Mouse (Mus musculus): ENCODE data around the gene Ccdc110.

The Ccdc110 gene

DNA sequence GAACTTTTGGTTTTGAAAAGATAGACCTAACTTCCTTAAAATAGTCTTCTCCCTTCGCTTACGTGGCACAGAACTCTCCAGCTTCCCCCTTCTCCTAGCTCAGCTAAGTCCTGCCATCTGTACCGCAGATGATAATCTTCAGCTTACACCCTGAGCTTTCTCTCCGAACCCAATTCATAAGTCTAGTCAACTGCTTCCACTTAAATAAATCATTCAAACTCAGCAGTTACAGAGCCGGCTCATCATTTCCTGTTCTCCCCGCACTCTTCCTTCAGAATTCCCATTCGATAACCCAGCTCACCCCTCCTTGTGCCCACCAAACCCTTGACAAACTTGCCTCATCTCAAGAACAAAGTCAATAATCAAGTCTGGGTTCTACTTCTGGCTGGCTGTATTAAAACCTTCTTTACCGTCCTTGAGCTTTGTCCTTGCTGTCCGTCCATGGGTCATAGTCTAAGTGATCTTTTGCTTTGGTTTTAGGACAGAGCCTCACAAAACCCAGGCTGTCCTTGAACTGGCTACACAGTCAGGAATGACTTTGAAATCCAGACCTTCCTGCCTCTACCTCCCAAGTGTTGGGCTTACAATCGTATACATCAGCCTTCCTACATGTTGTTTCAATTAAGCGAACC lies 41.5 kb downstream of the Ccdc110 start:
- DNase-seq (ENCODE audit: low read depth, low spot score), result no peak

GRCm38 (mm10) chr8:45986665-45987064 lies 52.2 kb downstream of the Ccdc110 start:
- DNase-seq (ENCODE audit: low read depth, low spot score), result no peak

DNA sequence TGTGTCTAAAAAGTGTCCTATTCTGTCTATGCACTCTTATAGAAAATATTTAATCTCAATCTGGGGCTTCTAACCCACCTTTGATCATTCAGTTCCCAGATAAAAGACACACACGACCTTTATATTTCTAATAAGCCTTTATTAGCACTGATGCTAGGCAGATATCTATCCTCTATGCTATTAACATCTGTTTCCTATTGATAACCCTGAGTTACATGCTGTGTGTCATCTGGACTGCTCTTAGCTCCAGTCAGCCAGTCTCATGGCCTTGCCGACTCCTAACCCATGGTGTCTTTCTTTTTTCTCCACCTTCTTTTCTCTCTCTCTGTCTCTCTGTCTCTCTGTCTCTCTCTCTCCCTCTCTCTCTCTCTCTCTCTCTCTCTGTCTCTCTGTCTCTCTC lies 53.8 kb downstream of the Ccdc110 start:
- DNase-seq (ENCODE audit: low read depth, low spot score), result no peak

- no peak for DNase-seq (ENCODE audit: low read depth, low spot score)
Observed at GRCm38 (mm10) chr8:45990631-45991310, 56.4 kb downstream of the Ccdc110 start.

Measured in c-Kit-negative CD71-positive TER-119-positive erythroid progenitor cells, embryonic 14.5 days (primary cell).